Mouse (Mus musculus): ENCODE measurements around the gene Pcgf5.

- TF ChIP-seq CTCF (IDR thresholded peaks at IDR 0.05; ENCODE audit: low read depth) (no peak), EP300 (optimal IDR thresholded peaks at IDR 0.05) (no peak)
These were observed 2.8 kb downstream of the Pcgf5 start for GRCm38 (mm10) chr19:36350870-36351269.

Data from stomach, postnatal 0 days (tissue).